Mouse (Mus musculus) G1E-ER4 (cell line): ENCODE measurements around the gene Syngr1. TPM values are rescaled to one million over a fixed set of nuclear protein-coding genes. Genes with fewer than 3 reads are reported as not detected.

ENCODE experiments used
- GATA1 ChIP-seq: IDR thresholded peaks from one replicate; pipeline ENCODE4 v1.8.0; 2012; ENCODE audit warnings: low read length, inconsistent platforms
- polyA plus RNA-seq: library from polyadenylated mRNA; stranded (reverse); fragments of >175 nt; gene quantifications from 2 replicates; pipeline ENCODE4 v1.2.3, GENCODE M21; 2012

The Syngr1 gene
- polyA plus RNA-seq, 1 experiment = 94.8 TPM

DNA sequence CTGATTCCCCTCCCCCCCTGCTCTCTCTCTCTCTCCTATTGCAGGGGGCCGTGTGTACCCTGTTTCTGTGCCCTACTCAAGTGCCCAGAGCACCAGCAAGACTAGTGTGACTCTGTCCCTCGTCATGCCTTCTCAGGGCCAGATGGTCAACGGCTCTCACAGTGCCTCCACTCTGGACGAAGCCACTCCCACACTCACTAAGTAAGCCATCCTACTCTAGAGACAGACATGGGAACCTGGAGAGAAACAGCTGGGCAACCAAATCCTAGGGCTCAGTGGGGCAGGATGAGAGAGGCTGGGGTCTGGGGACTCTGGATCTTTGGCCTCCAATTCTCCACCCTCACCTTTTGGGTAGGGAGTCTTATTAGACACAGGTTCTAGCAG is 67.6 kb downstream of the Syngr1 start:
- TF ChIP-seq GATA1 = no peak

DNA sequence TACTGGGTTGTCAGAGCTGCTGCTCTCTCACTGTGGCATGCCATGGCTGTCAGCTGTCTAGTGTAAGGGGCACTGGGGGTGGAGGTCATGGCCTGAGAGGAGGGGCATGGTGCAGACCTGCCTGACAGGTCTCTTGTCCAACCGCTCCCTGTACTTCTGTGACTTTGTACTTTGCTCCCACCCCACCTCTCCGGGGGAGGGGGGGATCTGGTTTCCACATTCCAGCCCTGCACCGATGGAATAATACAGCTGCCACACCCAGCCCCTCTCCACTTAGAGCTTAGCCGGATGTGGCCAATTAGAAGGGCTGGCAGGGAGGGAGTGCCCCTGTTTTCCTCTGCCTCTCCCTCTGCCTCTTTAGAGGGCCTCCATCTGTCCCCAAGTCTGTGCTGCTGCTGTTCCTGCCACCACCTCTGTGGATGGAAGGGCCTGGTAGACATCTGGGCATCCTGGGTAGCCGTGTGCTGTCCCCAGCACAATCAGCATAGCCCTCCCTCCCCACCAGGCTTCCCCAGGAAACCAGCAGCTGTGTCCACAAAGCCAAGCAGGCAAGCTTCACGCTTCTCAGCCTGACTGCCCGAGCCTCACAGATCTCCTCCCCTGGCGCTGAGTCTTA is 68.3 kb downstream of the Syngr1 start:
- TF ChIP-seq GATA1 = no peak

- TF ChIP-seq GATA1 = no peak
Measured at GRCm38 (mm10) chr15:80160223-80160622, 69.1 kb downstream of the Syngr1 start.

DNA sequence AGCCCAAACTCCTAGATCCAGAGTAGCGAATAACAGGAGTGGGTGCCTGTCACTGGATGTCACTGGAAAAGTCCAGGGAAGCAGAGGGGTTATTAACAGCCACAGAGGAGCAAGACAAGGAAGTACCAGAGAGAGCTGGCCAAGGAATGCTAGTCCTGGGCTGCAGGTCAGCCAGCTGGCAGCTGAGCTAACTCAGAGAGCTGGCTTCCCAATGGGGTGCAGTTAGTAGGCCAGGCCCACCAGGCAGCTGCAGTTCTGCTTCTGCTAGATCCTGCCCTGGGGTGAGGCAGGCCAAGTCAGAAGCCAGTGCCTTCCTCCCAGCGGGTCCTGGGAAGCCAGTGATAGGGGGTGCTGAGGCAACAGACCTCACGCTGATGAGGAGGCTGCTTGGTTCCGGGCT is 69.6 kb downstream of the Syngr1 start:
- TF ChIP-seq GATA1 = no peak

DNA sequence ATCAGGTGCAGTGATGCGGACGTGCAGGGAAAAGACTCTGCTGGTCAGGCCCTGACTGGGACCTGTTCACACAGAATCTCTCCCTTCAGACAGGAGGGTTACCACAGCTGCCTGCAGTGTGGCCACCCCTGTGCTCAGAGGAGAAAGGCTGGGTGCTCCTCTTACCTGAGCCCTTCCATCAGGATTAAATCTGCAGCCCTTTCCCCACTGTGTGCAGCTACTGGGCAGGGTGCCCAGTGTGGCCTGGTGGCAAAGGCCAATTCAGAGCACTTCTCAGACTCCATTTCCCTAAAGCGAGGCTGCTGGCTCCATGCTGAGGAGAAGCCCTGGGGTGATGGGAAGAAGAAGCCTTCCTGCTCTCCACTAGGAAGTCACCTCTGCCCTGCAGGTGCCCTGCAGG is 70.1 kb downstream of the Syngr1 start:
- TF ChIP-seq GATA1 = no peak

- no peak for TF ChIP-seq GATA1
Measured at GRCm38 (mm10) chr15:80162401-80162964, 71.3 kb downstream of the Syngr1 start.

DNA sequence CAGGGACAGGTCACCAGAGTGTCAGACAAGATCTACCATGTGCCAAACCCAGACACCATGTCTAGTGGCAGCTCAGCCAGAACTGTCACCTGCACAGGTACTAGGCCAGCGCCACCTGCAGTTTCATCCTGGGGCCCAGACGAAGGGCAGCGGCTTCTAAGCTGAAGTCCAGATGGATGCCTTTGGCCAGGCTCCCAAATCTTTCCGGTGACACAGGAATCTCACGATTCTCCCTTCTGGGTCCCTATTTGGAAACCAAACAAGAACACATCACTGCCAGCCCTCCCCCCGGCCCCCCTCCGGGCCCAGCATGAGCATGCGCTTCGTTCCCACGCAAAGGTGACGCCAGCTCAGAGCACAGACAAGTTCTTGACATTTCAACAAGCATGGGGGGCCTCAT is 72.1 kb downstream of the Syngr1 start:
- TF ChIP-seq GATA1 = no peak

- no peak for TF ChIP-seq GATA1
Measured at GRCm38 (mm10) chr15:80163716-80164115, 72.6 kb downstream of the Syngr1 start.

DNA sequence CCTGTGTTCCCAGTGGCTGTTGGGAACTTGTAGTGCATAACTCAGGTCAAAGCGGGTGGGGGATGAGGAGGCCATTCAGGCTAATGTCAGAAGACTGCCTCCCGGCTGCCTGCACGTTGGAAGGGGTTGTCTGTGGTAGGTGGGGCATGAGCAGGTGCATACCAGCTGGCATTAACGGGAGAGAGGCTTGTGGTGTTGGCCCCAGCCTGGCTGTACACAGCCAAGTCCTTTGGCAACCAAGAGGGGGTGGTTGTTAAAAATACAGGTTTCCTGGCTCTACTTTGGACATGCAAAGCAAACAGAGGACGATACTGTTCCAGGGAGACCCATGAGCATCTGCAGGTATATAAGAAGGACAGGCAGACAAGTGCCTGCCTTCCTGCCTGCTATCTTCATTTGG is 74.3 kb downstream of the Syngr1 start:
- no peak for TF ChIP-seq GATA1

Other genes with a start within 250 kb of the Syngr1 start
- 0.64 and 0.77 TPM in 2 replicates for gene Apobec3, start 199.7 kb upstream of the Syngr1 start, polyA plus RNA-seq
- 8.4 and 9.6 TPM in 2 replicates for gene Cbx7, start 120.2 kb upstream of the Syngr1 start, polyA plus RNA-seq
- not detected in 2 replicates for gene Pdgfb, start 76.4 kb upstream of the Syngr1 start, polyA plus RNA-seq
- gene Rpl3, start 534 bp downstream of the Syngr1 start, polyA plus RNA-seq = 41.0 and 159 TPM in 2 replicates
- gene Tab1, start 41.8 kb downstream of the Syngr1 start, polyA plus RNA-seq = 14.2 and 21.9 TPM in 2 replicates
- not detected in 2 replicates for gene Mgat3, start 82.4 kb downstream of the Syngr1 start, polyA plus RNA-seq
- gene Mief1, start 142.7 kb downstream of the Syngr1 start, polyA plus RNA-seq = 14.4 and 32.6 TPM in 2 replicates
- not detected in 2 replicates for gene AC140267.1, start 144.5 kb downstream of the Syngr1 start, polyA plus RNA-seq
- 115 and 131 TPM in 2 replicates for gene Atf4, start 163.8 kb downstream of the Syngr1 start, polyA plus RNA-seq
- gene Rps19bp1, start 173.0 kb downstream of the Syngr1 start, polyA plus RNA-seq = 72.6 and 92.5 TPM in 2 replicates
- not detected in 2 replicates for gene Cacna1i, start 195.9 kb downstream of the Syngr1 start, polyA plus RNA-seq